Mouse (Mus musculus) thymus, adult 2 months (tissue): Measurements from ENCODE around the gene Becn1. TPM values are rescaled to one million over a fixed set of nuclear protein-coding genes. Genes with fewer than 3 reads are reported as not detected.

ENCODE experiments used
- DNase-seq: peaks from one replicate; pipeline ENCODE4 v3.0.0; 2021
- H3K27ac ChIP-seq: fragments of 200-500 bp; 2 replicates; pipeline ENCODE4 v1.5.1; 2012; ENCODE audit warnings: low read length, control low read depth; ENCODE audit not compliant: control insufficient read depth, insufficient read depth
- H3K27me3 ChIP-seq: fragments of 200-500 bp; 2 replicates; pipeline ENCODE4 v1.6.1; 2012; ENCODE audit warnings: mild to moderate bottlenecking, low read length, moderate library complexity, mixed read lengths; ENCODE audit not compliant: control insufficient read depth, insufficient read depth
- H3K36me3 ChIP-seq: fragments of 200-500 bp; 2 replicates; pipeline ENCODE4 v1.6.1; 2012; ENCODE audit warnings: mild to moderate bottlenecking, low read length, moderate library complexity; ENCODE audit not compliant: control insufficient read depth, insufficient read depth
- H3K4me1 ChIP-seq: fragments of 200-500 bp; replicated peaks from 2 replicates; pipeline ENCODE4 v1.6.1; 2012; ENCODE audit warnings: low read length; ENCODE audit not compliant: control insufficient read depth, insufficient read depth
- H3K4me3 ChIP-seq: fragments of 200-500 bp; 2 replicates; pipeline ENCODE4 v1.5.1; 2012; ENCODE audit warnings: mild to moderate bottlenecking, low read length, control low read depth, moderate library complexity; ENCODE audit not compliant: control insufficient read depth, insufficient read depth
- CTCF ChIP-seq: fragments of 200-500 bp; IDR thresholded peaks from 2 replicates; pipeline ENCODE4 v1.5.1; 2012; ENCODE audit warnings: mild to moderate bottlenecking, control low read depth, low read length, moderate library complexity, borderline replicate concordance; ENCODE audit not compliant: control insufficient read depth, poor library complexity, insufficient read depth; ENCODE audit errors: extremely low read depth
- POLR2A ChIP-seq: fragments of 200-500 bp; IDR thresholded peaks from 2 replicates; pipeline ENCODE4 v1.6.1; 2012; ENCODE audit warnings: mild to moderate bottlenecking, low read length, control low read depth, moderate library complexity; ENCODE audit not compliant: control insufficient read depth, poor library complexity, insufficient read depth; ENCODE audit errors: extremely low read depth
- WGBS: fragments of 180-500 bp; shearing (Covaris S2); methylation state at CpG from one replicate; pipeline ENCODE4 v1.1.7; 2018; 5-methylcytosine and 5-hydroxymethylcytosine counted together
- polyA plus RNA-seq: library from polyadenylated mRNA; depleted of rRNA; stranded (reverse); fragments of >200 nt; gene quantifications from 2 replicates; pipeline ENCODE4 v1.2.3, GENCODE M21; 2012; rRNA removed

Gene Becn1
- 176 and 192 TPM in 2 replicates for polyA plus RNA-seq

- TF ChIP-seq POLR2A (peak; percentile 61; the same call in 1 of the 2 replicates), CTCF (peak; percentile 91)
- peak; percentile 93 for DNase-seq
- Histone ChIP-seq H3K27me3 (no peaks in the 10 kb centered on the region), H3K4me1 (peaks cover 10% of the 10 kb centered on the region), H3K36me3 (peaks cover 17% of the 10 kb centered on the region), H3K4me3 (peak within 1 kb of the TSS; percentile 95), H3K27ac (no peak within 1 kb of the TSS)
- WGBS: 8% methylated on average over 39 of the region's 39 CpGs
These were observed at the start of gene Becn1 for GRCm38 (mm10) chr11:101302004-101302798. TSS of gene Becn1 (minus strand) at chr11:101302286.

GRCm38 (mm10) chr11:101351721-101352111, 49.6 kb upstream of the Becn1 start:
- H3K27me3 ChIP-seq: no peaks in the 10 kb centered on the region
- TF ChIP-seq POLR2A (no peak), CTCF (no peak)
- 79% methylated on average over 3 of the region's 3 CpGs for WGBS
- no peaks in the 10 kb centered on the region; the same call in 1 of the 2 replicates for H3K4me1 ChIP-seq
- H3K36me3 ChIP-seq: no peaks in the 10 kb centered on the region
- no peak overlapping the region for H3K4me3 ChIP-seq
- no peak for DNase-seq
- H3K27ac ChIP-seq: no peak overlapping the region

GRCm38 (mm10) chr11:101351100-101351720, 49.1 kb upstream of the Becn1 start:
- WGBS: 78% methylated on average over 11 of the region's 11 CpGs
- Histone ChIP-seq H3K27ac (no peak overlapping the region), H3K36me3 (no peaks in the 10 kb centered on the region)

GRCm38 (mm10) chr11:101349216-101349615, 47.1 kb upstream of the Becn1 start:
- no peak for TF ChIP-seq CTCF
- TF ChIP-seq POLR2A: no peak

More at GRCm38 (mm10) chr11:101351100-101351720, 49.1 kb upstream of the Becn1 start:
- Histone ChIP-seq H3K27me3 (no peaks in the 10 kb centered on the region), H3K4me1 (no peaks in the 10 kb centered on the region; the same call in 1 of the 2 replicates), H3K4me3 (no peak overlapping the region)
- TF ChIP-seq POLR2A: no peak
- no peak for DNase-seq

DNA sequence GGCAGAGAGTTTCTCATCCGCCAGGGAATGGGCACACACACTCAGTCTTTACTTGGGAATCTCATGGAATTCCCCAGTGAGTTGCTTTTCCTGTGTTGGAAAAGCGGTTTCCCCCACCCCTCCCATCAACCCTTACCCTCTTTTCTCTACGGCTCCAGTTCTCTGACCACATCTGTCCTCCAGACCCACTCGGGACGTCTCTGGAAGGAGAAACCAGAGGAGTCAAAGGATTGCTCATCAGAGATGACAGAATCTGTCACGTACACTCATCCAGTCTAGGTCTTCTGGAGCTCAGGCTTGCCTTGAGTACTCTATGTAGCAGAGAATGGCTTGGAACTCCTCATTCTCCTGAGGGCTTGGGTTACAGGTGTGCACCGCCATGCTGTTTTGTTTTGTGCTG, 46.7 kb upstream of the Becn1 start:
- no peaks in the 10 kb centered on the region; the same call in 1 of the 2 replicates for H3K4me1 ChIP-seq
- H3K27ac ChIP-seq: no peak overlapping the region
- H3K36me3 ChIP-seq: no peaks in the 10 kb centered on the region
- no peak for TF ChIP-seq CTCF
- no peak for TF ChIP-seq POLR2A
- no peak overlapping the region for H3K4me3 ChIP-seq
- no peak for DNase-seq
- 87% methylated on average over 7 of the region's 7 CpGs for WGBS
- H3K27me3 ChIP-seq: no peaks in the 10 kb centered on the region

More at GRCm38 (mm10) chr11:101349216-101349615, 47.1 kb upstream of the Becn1 start:
- Histone ChIP-seq H3K27ac (no peak overlapping the region), H3K4me1 (no peaks in the 10 kb centered on the region; the same call in 1 of the 2 replicates), H3K36me3 (no peaks in the 10 kb centered on the region), H3K27me3 (no peaks in the 10 kb centered on the region), H3K4me3 (no peak overlapping the region)
- DNase-seq: no peak
- 90% methylated on average over 3 of the region's 3 CpGs for WGBS

GRCm38 (mm10) chr11:101347083-101347775, 45.1 kb upstream of the Becn1 start:
- H3K4me1 ChIP-seq: no peaks in the 10 kb centered on the region; the same call in 1 of the 2 replicates
- no peak for DNase-seq
- H3K36me3 ChIP-seq: no peaks in the 10 kb centered on the region
- TF ChIP-seq POLR2A: no peak
- TF ChIP-seq CTCF: no peak
- WGBS: 88% methylated on average over 10 of the region's 10 CpGs
- H3K27me3 ChIP-seq: no peaks in the 10 kb centered on the region
- no peak overlapping the region for H3K27ac ChIP-seq
- no peak overlapping the region for H3K4me3 ChIP-seq
